Comparison of ENCODE assay signal across 28 mouse cellular contexts in the genomic region with DNA sequence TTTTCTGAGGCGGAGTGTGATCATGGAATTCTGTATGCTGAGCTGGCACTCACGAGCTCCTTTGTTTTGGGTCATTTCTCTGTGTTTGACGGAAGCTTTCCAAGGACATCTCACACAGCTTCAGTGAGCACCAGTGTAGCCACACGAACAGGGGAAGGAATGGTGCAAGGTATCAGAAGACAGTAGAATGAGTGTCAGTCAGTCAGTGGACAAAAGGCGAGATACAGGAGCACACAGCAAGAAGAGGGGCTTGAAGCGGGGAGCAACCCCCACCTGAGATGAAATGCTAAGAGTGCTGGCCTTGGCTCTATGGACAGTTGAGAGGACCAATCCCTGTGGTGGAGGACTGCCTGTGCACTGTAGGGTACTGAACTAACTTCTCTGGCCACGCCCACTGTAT. TPM values are rescaled to one million over a fixed set of nuclear protein-coding genes. Genes with fewer than 3 reads are reported as not detected.
A peak's percentile ranks its signal among the peaks of the same experiment; 100 is the strongest.
DNase-seq lines count a peak whose midpoint lies in the region; ATAC-seq and TF ChIP-seq lines count a peak whose summit lies in the region.
"Had no signal": no experiment of that assay in that cellular context is flagged by ENCODE, and none has a peak within 500 bp of the region (broad histone marks: within the 10 kb centered on the region; RNA-seq: fewer than 3 reads in every experiment).

No protein-coding gene starts in this region.

- TF ChIP-seq POLR2A in thymus, adult 2 months (IDR thresholded peaks at IDR 0.05; ENCODE audit: control insufficient read depth, extremely low read depth, insufficient read depth, low read length, poor library complexity) = no peak

- 0 out of 2 replicates have a peak, but pooled peaks cover 9% of the 10 kb centered on the region for H3K4me1 ChIP-seq in kidney, embryonic 16.5 days (ENCODE audit: insufficient read depth, low read length)
- H3K4me1 ChIP-seq in thymus, adult 2 months (replicated peaks; ENCODE audit: control insufficient read depth, insufficient read depth, low read length) = peaks cover 14% of the 10 kb centered on the region
- peaks cover 37% of the 10 kb centered on the region for H3K4me1 ChIP-seq in limb, embryonic 15.5 days
- H3K4me1 ChIP-seq: intestine, embryonic 15.5 days had no signal

- ATAC-seq in kidney, embryonic 16.5 days (ENCODE audit: low FRiP score, low TSS enrichment) = 0 out of 2 replicates have a peak, but pooled peaks have one; percentile 61
- no peak for ATAC-seq in limb, embryonic 15.5 days (ENCODE audit: insufficient number of reproducible peaks, low FRiP score, low TSS enrichment, low read depth)
- ATAC-seq: forebrain, embryonic 13.5 days; intestine, embryonic 15.5 days; midbrain, embryonic 13.5 days had no signal

- no peak for TF ChIP-seq CTCF in gastrocnemius, adult 2 months (IDR thresholded peaks at IDR 0.05)
- no peak for TF ChIP-seq CTCF in thymus, adult 2 months (IDR thresholded peaks at IDR 0.05; ENCODE audit: borderline replicate concordance, control insufficient read depth, extremely low read depth, insufficient read depth, low read length, poor library complexity)

- H3K27ac ChIP-seq in gastrocnemius, adult 2 months = peak overlapping the region; percentile 75
- no peak overlapping the region for H3K27ac ChIP-seq in kidney, embryonic 16.5 days (ENCODE audit: low read length)
- H3K27ac ChIP-seq in thymus, adult 2 months (ENCODE audit: control insufficient read depth, insufficient read depth, low read length) = peak overlapping the region; percentile 44; the same call in 1 of the 2 replicates
- peak overlapping the region; percentile 72 for H3K27ac ChIP-seq in limb, embryonic 15.5 days
- H3K27ac ChIP-seq: forebrain, embryonic 13.5 days; hindbrain, embryonic 12.5 days; hindbrain, postnatal 0 days; intestine, embryonic 15.5 days; liver, embryonic 15.5 days; midbrain, embryonic 13.5 days had no signal

- H3K4me3 ChIP-seq in gastrocnemius, adult 2 months = no peak overlapping the region
- H3K4me3 ChIP-seq in kidney, embryonic 16.5 days (ENCODE audit: low read length) = no peak overlapping the region
- H3K4me3 ChIP-seq in thymus, adult 2 months (ENCODE audit: control insufficient read depth, insufficient read depth, low read length) = no peak overlapping the region
- H3K4me3 ChIP-seq in limb, embryonic 15.5 days = no peak overlapping the region
- H3K4me3 ChIP-seq: embryonic facial prominence, embryonic 12.5 days; forebrain, embryonic 13.5 days; hindbrain, embryonic 12.5 days; intestine, embryonic 15.5 days; liver, embryonic 15.5 days; megakaryocyte, embryonic 14.5 days; midbrain, embryonic 13.5 days had no signal

- 79% methylated on average over 7 of the region's 7 CpGs for WGBS in kidney, embryonic 16.5 days
- WGBS in thymus, adult 2 months = 95% methylated on average over 7 of the region's 7 CpGs
- WGBS in limb, embryonic 15.5 days = 79% methylated on average over 7 of the region's 7 CpGs

- no peak overlapping the region for H3K9ac ChIP-seq in kidney, embryonic 16.5 days (replicated peaks; ENCODE audit: low read length)
- no peak overlapping the region for H3K9ac ChIP-seq in limb, embryonic 15.5 days
- H3K9ac ChIP-seq: embryonic facial prominence, embryonic 12.5 days; forebrain, embryonic 13.5 days; hindbrain, embryonic 12.5 days; intestine, embryonic 15.5 days; liver, embryonic 15.5 days; midbrain, embryonic 13.5 days had no signal

- no peak for DNase-seq in gastrocnemius, adult 2 months
- no peak for DNase-seq in gastrocnemius, postnatal 4 days (ENCODE audit: low spot score in 2 of 2)
- no peak for DNase-seq in kidney, postnatal 14 days
- no peak for DNase-seq in thymus, adult 2 months
- DNase-seq in thymus, postnatal 14 days = no peak
- no peak for DNase-seq in kidney, adult 11 months
- DNase-seq: adrenal gland, postnatal 10 days; cerebellum, adult 8-10 months; cerebellum, postnatal 25 days; gastrocnemius, postnatal 25 days; kidney, adult 8-10 months; kidney, postnatal 10 days; layer of hippocampus, adult 9-11 months; liver; lung, postnatal 4 days; thymus, postnatal 25 days had no signal

- no peak overlapping the region for H3K4me2 ChIP-seq in kidney, embryonic 16.5 days (replicated peaks; ENCODE audit: low read depth, low read length)
- no peak overlapping the region for H3K4me2 ChIP-seq in limb, embryonic 15.5 days
- H3K4me2 ChIP-seq: embryonic facial prominence, embryonic 12.5 days; forebrain, embryonic 13.5 days; heart, embryonic 11.5 days; hindbrain, embryonic 12.5 days; intestine, embryonic 15.5 days; liver, embryonic 15.5 days; midbrain, embryonic 13.5 days had no signal

- no peaks in the 10 kb centered on the region for H3K27me3 ChIP-seq in kidney, embryonic 16.5 days (ENCODE audit: insufficient read depth, low read length)
- H3K27me3 ChIP-seq in thymus, adult 2 months (ENCODE audit: control insufficient read depth, insufficient read depth, low read length) = no peaks in the 10 kb centered on the region
- no peaks in the 10 kb centered on the region for H3K27me3 ChIP-seq in limb, embryonic 15.5 days
- H3K27me3 ChIP-seq: CH12.LX; embryonic facial prominence, embryonic 12.5 days; hindbrain, embryonic 12.5 days; intestine, embryonic 15.5 days; liver, embryonic 15.5 days had no signal

- intact Hi-C loops in gastrocnemius, adult 2 months (cut with DNase I) = no loop called here

- H3K36me3 ChIP-seq in kidney, embryonic 16.5 days (ENCODE audit: insufficient read depth, low read length) = no peaks in the 10 kb centered on the region
- H3K36me3 ChIP-seq in thymus, adult 2 months (ENCODE audit: control insufficient read depth, insufficient read depth, low read length) = no peaks in the 10 kb centered on the region
- H3K36me3 ChIP-seq in limb, embryonic 15.5 days = no peaks in the 10 kb centered on the region
- H3K36me3 ChIP-seq: embryonic facial prominence, embryonic 12.5 days; hindbrain, embryonic 12.5 days; intestine, embryonic 15.5 days; liver, embryonic 15.5 days; midbrain, embryonic 13.5 days had no signal

- H3K9me3 ChIP-seq in kidney, embryonic 16.5 days (ENCODE audit: low read length) = no peaks in the 10 kb centered on the region
- no peaks in the 10 kb centered on the region for H3K9me3 ChIP-seq in limb, embryonic 15.5 days
- H3K9me3 ChIP-seq: embryonic facial prominence, embryonic 12.5 days; forebrain, embryonic 13.5 days; hindbrain, embryonic 12.5 days; intestine, embryonic 15.5 days; liver, embryonic 15.5 days; megakaryocyte, embryonic 14.5 days; midbrain, embryonic 13.5 days had no signal

RNA-seq across cellular contexts. Expression of a gene that starts 44.7 kb away (rescaled TPM):
- 100 to 1,000 TPM; 338 to 407 TPM for total RNA-seq in gastrocnemius, adult 2 months (2021)
- total RNA-seq in gastrocnemius, postnatal 4 days (2021) = 100 to 1,000 TPM; 202 to 229 TPM
- 13.9 and 14.0 TPM in 2 replicates for polyA plus RNA-seq in kidney, embryonic 16.5 days (2015; fragmentation: Nextera tagmentation; extraction: Ambion mirVana)
- 7.5 and 8.3 TPM in 2 replicates for polyA plus RNA-seq in thymus, adult 2 months (2012; rRNA removed)
- polyA plus RNA-seq in limb, embryonic 15.5 days (2015; fragmentation: Nextera tagmentation; extraction: Ambion mirVana) = 21.4 and 21.8 TPM in 2 replicates
